ENCODE assay signal across 24 mouse cellular contexts in genomic region chr6:14195351-14195750, GRCm38 (mm10).
DNase-seq lines count a peak whose midpoint lies in the region; ATAC-seq and TF ChIP-seq lines count a peak whose summit lies in the region.
"Had no signal": no experiment of that assay in that cellular context is flagged by ENCODE, and none has a peak within 500 bp of the region (broad histone marks: within the 10 kb centered on the region; RNA-seq: fewer than 3 reads in every experiment).

No protein-coding gene starts in this region.

- H3K9me3 ChIP-seq in midbrain, embryonic 13.5 days = no peaks in the 10 kb centered on the region
- H3K9me3 ChIP-seq in forebrain, embryonic 10.5 days = no peaks in the 10 kb centered on the region
- H3K9me3 ChIP-seq: embryonic facial prominence, embryonic 13.5 days; embryonic facial prominence, embryonic 15.5 days; forebrain, embryonic 13.5 days; forebrain, embryonic 15.5 days; G1E had no signal

- H3K9ac ChIP-seq in midbrain, embryonic 13.5 days (replicated peaks) = no peak overlapping the region
- H3K9ac ChIP-seq: embryonic facial prominence, embryonic 13.5 days; embryonic facial prominence, embryonic 15.5 days; forebrain, embryonic 13.5 days; forebrain, embryonic 15.5 days; forebrain, postnatal 0 days had no signal

- no peaks in the 10 kb centered on the region for H3K36me3 ChIP-seq in midbrain, embryonic 13.5 days
- H3K36me3 ChIP-seq in forebrain, embryonic 10.5 days (replicated peaks) = no peaks in the 10 kb centered on the region
- H3K36me3 ChIP-seq: embryonic facial prominence, embryonic 13.5 days; embryonic facial prominence, embryonic 15.5 days; forebrain, embryonic 15.5 days; G1E had no signal

- no peaks in the 10 kb centered on the region for H3K27me3 ChIP-seq in midbrain, embryonic 13.5 days
- no peaks in the 10 kb centered on the region for H3K27me3 ChIP-seq in forebrain, embryonic 10.5 days (ENCODE audit: poor library complexity, severe bottlenecking)
- H3K27me3 ChIP-seq: CH12.LX; embryonic facial prominence, embryonic 13.5 days; embryonic facial prominence, embryonic 15.5 days; forebrain, embryonic 13.5 days; forebrain, embryonic 15.5 days had no signal

- H3K27ac ChIP-seq in embryonic fibroblast, embryonic 13.5 days (ENCODE audit: insufficient read depth, low read length) = peak overlapping the region; percentile 90; the same call in 1 of the 2 replicates
- no peak overlapping the region for H3K27ac ChIP-seq in midbrain, embryonic 13.5 days
- H3K27ac ChIP-seq in forebrain, embryonic 10.5 days = no peak overlapping the region
- H3K27ac ChIP-seq: embryonic facial prominence, embryonic 13.5 days; embryonic facial prominence, embryonic 15.5 days; forebrain, embryonic 13.5 days; forebrain, embryonic 15.5 days had no signal

- H3K4me3 ChIP-seq in embryonic fibroblast, embryonic 13.5 days (ENCODE audit: insufficient read depth, low read length) = no peak overlapping the region
- no peak overlapping the region for H3K4me3 ChIP-seq in midbrain, embryonic 13.5 days (replicated peaks)
- H3K4me3 ChIP-seq in forebrain, embryonic 10.5 days = no peak overlapping the region
- H3K4me3 ChIP-seq: embryonic facial prominence, embryonic 13.5 days; embryonic facial prominence, embryonic 15.5 days; forebrain, embryonic 13.5 days; forebrain, embryonic 15.5 days had no signal

- peak; percentile 71 for DNase-seq in NIH3T3 (ENCODE audit: low read depth)
- no peak for DNase-seq in adrenal gland, postnatal 25 days
- DNase-seq in forebrain, embryonic 10.5 days (ENCODE audit: extremely low spot score, low spot score) = no peak
- DNase-seq: adrenal gland, adult 8-10 months; adrenal gland, postnatal 14 days; B cell, adult 2 months; cerebellum, adult 11 months; cerebellum, adult 18-20 months; cerebellum, adult 8-10 months; cerebellum, adult 9-11 months; cerebellum, postnatal 14 days; cerebellum, postnatal 36 days; embryo, embryonic 11 days; forebrain, postnatal 0 days had no signal

- WGBS in midbrain, embryonic 13.5 days = 91% methylated on average over 5 of the region's 5 CpGs
- WGBS in forebrain, embryonic 10.5 days = 87% methylated on average over 5 of the region's 5 CpGs

- no peak overlapping the region for H3K4me2 ChIP-seq in midbrain, embryonic 13.5 days (replicated peaks)
- H3K4me2 ChIP-seq: embryonic facial prominence, embryonic 13.5 days; embryonic facial prominence, embryonic 15.5 days; forebrain, embryonic 13.5 days; forebrain, embryonic 15.5 days had no signal

- no peak for TF ChIP-seq POLR2A in embryonic fibroblast, embryonic 13.5 days (IDR thresholded peaks at IDR 0.05; ENCODE audit: low read depth, low read length)

- ATAC-seq in midbrain, embryonic 13.5 days = no peak
- ATAC-seq: activated CD4-positive, CD25-positive, alpha-beta regulatory T cell, adult 4 months; CD4-positive, CD25-positive, alpha-beta regulatory T cell, adult 4 months; forebrain, embryonic 13.5 days; forebrain, embryonic 15.5 days; forebrain, postnatal 0 days had no signal

- H3K4me1 ChIP-seq in embryonic fibroblast, embryonic 13.5 days (ENCODE audit: control insufficient read depth, insufficient read depth, low read length) = no peaks in the 10 kb centered on the region
- H3K4me1 ChIP-seq in midbrain, embryonic 13.5 days (replicated peaks) = no peaks in the 10 kb centered on the region
- H3K4me1 ChIP-seq in forebrain, embryonic 10.5 days = no peaks in the 10 kb centered on the region
- H3K4me1 ChIP-seq: embryonic facial prominence, embryonic 13.5 days; embryonic facial prominence, embryonic 15.5 days; forebrain, embryonic 13.5 days; forebrain, embryonic 15.5 days had no signal

- TF ChIP-seq CTCF in embryonic fibroblast, embryonic 13.5 days (IDR thresholded peaks at IDR 0.05; ENCODE audit: borderline replicate concordance, insufficient read depth, low read length) = no peak
